Mouse (Mus musculus): ENCODE data around the gene Senp5. TPM values are rescaled to one million over a fixed set of nuclear protein-coding genes. Genes with fewer than 3 reads are reported as not detected.
A peak's percentile ranks its signal among the peaks of the same experiment; 100 is the strongest.

The Senp5 gene
- polyA plus RNA-seq, 1 experiment from 2014 or later = 12.2 TPM

DNA sequence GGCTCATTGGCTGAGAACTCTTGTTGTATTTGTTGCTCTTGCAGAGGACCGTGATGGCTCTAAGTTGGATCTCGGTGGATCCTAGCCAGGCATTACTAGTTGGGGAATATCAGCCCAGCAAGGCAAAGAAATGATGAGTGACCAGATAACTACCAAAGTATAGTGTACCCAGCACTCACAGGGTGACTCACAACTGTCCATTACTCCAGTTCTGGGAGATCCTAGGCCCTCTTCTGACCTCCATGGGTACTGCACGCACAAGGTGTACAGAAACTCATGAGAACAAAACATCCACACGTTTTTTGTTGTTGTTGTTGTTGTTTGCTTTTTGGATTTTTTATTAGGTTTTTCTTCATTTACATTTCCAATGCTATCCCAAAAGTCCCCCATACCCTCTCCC is 66.5 kb downstream of the Senp5 start:
- no peak for ATAC-seq
- WGBS (ENCODE audit: insufficient replicate concordance) = 76% methylated on average over 4 of the region's 4 CpGs
- H3K4me3 ChIP-seq = no peak overlapping the region
- peaks cover 30% of the 10 kb centered on the region for H3K4me1 ChIP-seq
- no peak overlapping the region for H3K27ac ChIP-seq
- H3K36me3 ChIP-seq = no peaks in the 10 kb centered on the region
- no peak overlapping the region for H3K4me2 ChIP-seq
- no peak overlapping the region for H3K9ac ChIP-seq
- peaks cover 64% of the 10 kb centered on the region for H3K27me3 ChIP-seq (replicated peaks)
- peaks cover 4% of the 10 kb centered on the region; the same call in 1 of the 2 replicates for H3K9me3 ChIP-seq (replicated peaks)

DNA sequence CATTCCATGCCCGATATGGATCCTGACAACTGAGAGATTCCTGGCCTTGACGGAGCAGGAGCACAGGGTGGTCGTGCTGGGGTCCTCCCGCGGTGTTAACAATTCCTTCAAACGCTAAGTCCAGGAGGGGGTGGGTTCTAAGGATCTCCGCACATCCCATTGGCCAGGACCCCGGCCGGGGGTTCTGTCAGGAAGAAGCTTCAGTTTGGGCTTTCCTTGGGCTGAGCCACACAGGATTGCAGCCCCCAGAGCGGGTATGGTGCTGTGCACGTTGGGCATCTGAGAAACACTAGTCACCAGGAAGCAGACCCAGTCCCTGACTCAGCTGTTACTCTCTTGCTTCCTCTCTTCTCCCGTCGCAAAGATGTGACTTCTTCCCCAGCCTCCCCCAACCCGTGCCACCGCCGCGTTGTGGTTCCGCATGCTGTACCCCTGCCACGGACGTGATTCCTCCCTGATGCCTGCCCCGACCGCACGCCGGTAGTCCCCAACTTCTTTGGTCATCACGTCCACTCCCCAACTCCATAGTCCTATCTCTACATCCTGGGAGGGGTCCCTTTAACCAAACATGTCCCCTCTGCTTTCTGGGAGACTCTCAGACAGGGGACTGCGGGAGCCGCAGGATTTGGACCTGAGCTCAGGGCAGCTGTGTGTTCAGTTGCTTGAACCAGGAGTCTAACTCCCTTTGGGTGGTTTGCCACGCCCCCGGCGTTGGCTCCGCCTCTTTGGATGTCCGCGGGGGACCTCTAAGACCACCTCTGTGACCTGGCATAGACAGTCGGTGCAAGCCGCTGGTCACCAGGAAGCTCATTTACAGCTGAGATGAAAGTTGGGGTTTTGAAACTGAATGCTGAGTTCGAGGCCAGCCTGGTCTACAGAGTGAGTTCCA is 67.8 kb downstream of the Senp5 start:
- Histone ChIP-seq H3K4me3 (peak overlapping the region; percentile 30), H3K9me3 (replicated peaks) (peaks cover 4% of the 10 kb centered on the region; the same call in 1 of the 2 replicates), H3K4me2 (peak overlapping the region; percentile 52), H3K9ac (no peak overlapping the region), H3K4me1 (peaks cover 21% of the 10 kb centered on the region), H3K27ac (no peak overlapping the region), H3K27me3 (replicated peaks) (peaks cover 77% of the 10 kb centered on the region), H3K36me3 (no peaks in the 10 kb centered on the region)
- no peak for ATAC-seq
- WGBS (ENCODE audit: insufficient replicate concordance) = 4% methylated on average over 36 of the region's 36 CpGs

DNA sequence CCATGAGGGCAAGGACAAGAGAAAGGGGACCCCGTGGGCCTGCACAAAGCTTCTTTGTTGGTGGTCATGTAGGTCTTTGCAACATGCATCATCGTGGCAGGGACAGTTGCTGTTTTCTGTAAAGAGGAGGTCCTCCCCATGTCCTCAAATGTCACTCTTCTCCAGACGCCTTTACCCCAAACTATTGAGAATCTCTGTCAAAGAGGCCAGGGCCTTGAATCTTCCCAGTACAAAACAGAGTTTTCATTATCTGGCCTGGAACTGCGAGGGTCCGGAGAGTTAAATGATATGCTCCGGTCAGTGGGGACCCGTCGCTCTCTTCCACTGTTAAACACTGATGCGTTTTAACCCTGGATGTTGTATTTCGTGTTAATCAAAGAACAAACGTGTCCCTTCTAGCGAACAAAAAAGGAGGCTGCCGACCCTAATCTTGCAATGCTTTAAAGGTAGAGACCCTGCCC is 68.5 kb downstream of the Senp5 start:
- ATAC-seq = no peak
- Histone ChIP-seq H3K27me3 (replicated peaks) (peaks cover 84% of the 10 kb centered on the region), H3K9me3 (replicated peaks) (peaks cover 4% of the 10 kb centered on the region; the same call in 1 of the 2 replicates), H3K4me1 (peaks cover 20% of the 10 kb centered on the region), H3K4me2 (peak overlapping the region; percentile 52), H3K4me3 (no peak overlapping the region), H3K36me3 (no peaks in the 10 kb centered on the region), H3K27ac (no peak overlapping the region), H3K9ac (no peak overlapping the region)
- WGBS (ENCODE audit: insufficient replicate concordance) = 26% methylated on average over 13 of the region's 13 CpGs

DNA sequence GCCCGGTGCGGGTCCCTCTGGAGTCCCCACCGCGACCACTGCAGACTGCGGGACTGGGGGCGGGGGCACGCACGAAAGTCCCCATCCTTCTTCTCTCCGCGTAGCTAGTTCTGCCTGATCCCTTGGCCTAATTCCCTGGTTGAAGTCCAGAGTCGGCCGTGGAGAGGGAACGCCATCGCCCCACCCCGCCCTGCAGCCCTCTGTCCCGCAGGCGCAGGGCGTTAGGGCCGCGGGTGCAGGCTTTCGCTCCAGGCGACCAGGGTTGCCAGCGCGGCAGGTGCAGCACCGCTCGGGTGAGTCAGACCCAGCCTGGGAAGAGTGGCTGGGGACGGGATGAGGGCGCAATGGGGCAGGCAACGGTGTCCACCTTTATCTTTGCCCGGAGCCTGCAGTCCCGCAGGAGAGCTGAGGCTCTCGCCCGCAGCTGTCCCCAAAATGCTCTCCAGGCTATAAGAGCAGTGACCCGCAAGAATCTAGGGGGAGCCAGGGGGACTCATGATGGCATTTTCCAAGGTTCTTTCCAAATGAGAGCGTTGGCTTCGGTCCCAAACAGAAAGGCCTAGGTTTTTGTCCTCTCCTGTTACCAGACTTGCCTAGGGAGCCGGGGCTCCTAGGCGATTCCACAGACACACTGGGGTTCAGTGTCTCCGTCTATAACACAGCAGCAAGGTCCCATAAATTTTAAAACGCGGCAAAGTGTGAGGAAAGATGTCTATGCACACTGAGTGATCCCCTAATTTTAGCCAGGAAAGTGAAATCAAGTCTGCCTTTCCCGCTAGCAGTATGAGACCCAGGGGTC is 69.1 kb downstream of the Senp5 start, which contains the start of gene Pigz:
TSS of gene Pigz (plus strand) at position 101 of the 799 bp plus-strand sequence.
- 10% methylated on average over 42 of the region's 42 CpGs for WGBS (ENCODE audit: insufficient replicate concordance)

DNA sequence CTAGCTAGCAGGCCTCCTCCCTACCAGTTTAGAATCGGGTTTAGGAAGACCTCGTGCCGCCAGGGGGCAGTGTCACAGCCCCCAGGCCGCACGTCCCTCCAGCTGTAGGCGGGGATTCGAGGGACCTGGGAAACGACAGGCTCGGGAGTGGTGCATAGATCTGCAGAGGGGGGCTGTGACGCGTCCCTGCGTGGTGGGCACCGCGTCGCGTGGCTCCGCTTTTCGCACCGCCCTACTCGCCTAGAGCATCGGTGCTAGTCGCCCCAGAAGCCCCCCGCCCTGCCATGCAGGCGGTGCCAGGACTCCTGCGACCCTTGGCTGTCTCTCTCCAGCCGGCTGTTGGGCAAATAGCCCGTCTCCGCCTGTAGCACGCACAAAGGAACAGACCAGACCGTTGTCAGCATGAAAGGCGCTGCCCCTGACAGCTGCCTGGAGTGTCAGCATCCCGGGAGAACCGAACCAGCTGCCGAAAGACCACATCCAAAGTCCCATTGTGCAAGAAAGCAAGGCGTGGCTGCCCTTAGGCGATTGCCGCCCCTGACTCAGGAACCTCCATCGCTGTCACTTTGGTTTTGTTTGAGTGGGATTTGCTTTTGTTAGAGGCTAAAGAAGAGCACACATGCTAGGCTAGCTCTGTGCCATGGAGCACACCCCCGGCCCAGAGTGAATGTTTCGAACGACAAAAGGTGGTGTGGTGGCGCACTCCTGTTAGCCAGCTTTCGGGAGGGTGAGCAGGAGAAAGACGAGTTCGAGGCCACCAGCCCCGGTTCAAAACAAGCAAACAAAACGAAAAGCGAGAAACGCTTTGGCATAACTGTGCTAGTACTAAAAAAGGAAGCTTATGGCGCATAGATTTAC is 70.0 kb downstream of the Senp5 start:
- H3K4me2 ChIP-seq = peak overlapping the region; percentile 82
- no peak overlapping the region for H3K27ac ChIP-seq
- H3K4me1 ChIP-seq = peaks cover 20% of the 10 kb centered on the region
- peak overlapping the region; percentile 54 for H3K4me3 ChIP-seq
- ATAC-seq = peak; percentile 71
- peaks cover 4% of the 10 kb centered on the region; the same call in 1 of the 2 replicates for H3K9me3 ChIP-seq (replicated peaks)
- 2% methylated on average over 50 of the region's 50 CpGs for WGBS (ENCODE audit: insufficient replicate concordance)
- H3K9ac ChIP-seq = peak overlapping the region; percentile 42; the same call in 1 of the 2 replicates
- H3K36me3 ChIP-seq = no peaks in the 10 kb centered on the region
- H3K27me3 ChIP-seq (replicated peaks) = peaks cover 77% of the 10 kb centered on the region

More for the DNA sequence above, 69.1 kb downstream of the Senp5 start, which contains the start of gene Pigz:
- Histone ChIP-seq H3K27me3 (replicated peaks) (peaks cover 79% of the 10 kb centered on the region), H3K36me3 (no peaks in the 10 kb centered on the region), H3K4me1 (peaks cover 20% of the 10 kb centered on the region), H3K4me3 (peak within 1 kb of the TSS; percentile 54), H3K9me3 (replicated peaks) (peaks cover 4% of the 10 kb centered on the region; the same call in 1 of the 2 replicates), H3K27ac (no peak within 1 kb of the TSS), H3K9ac (peak within 1 kb of the TSS; percentile 42; the same call in 1 of the 2 replicates), H3K4me2 (peak within 1 kb of the TSS; percentile 82)
- ATAC-seq = no peak; the same call in 1 of the 2 replicates

DNA sequence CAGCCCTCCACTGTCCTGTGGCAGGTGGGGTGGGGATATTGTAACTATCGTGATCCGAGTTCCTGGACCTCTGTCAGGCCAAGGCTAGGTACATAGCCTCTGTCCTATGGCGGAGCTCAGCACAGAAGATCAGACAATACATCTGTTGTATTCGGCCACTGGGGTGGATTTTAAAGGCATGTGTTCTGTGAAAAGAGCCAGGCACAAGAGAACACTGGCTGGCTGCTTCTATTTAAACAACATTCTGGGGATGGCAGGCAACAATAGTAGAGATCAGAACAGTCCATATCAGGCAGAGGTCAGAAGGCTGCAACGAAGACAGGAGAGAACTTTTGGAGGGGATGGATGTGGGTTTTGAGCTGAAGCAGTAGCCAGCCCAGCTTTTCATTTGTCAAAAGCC is 70.8 kb downstream of the Senp5 start:
- WGBS (ENCODE audit: insufficient replicate concordance) = 59% methylated on average over 5 of the region's 5 CpGs
- Histone ChIP-seq H3K27me3 (replicated peaks) (peaks cover 77% of the 10 kb centered on the region), H3K4me3 (no peak overlapping the region), H3K27ac (no peak overlapping the region), H3K4me1 (peaks cover 20% of the 10 kb centered on the region), H3K9me3 (replicated peaks) (peaks cover 4% of the 10 kb centered on the region; the same call in 1 of the 2 replicates), H3K9ac (no peak overlapping the region), H3K4me2 (no peak overlapping the region), H3K36me3 (no peaks in the 10 kb centered on the region)
- no peak for ATAC-seq

DNA sequence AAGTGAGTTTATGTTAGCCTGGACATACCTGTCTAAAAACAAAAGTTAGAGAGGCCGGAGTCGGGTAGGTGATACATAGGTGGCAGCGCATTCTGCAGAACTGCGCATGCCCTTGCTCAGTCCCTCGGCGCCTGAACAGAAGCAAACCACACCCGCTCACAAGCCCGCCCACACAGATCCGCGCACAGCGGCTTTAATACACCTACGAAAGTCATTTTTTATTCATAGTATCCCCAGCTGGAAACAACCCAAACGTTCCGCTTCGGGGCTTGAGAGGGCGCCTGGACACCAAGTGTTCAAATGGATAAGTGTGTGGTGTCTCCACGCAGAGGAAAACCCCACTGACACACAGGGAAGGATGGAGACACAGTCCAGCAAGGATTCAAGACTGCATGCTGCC is 71.8 kb downstream of the Senp5 start:
- Histone ChIP-seq H3K4me3 (no peak overlapping the region), H3K9me3 (replicated peaks) (peaks cover under 1% of the 10 kb centered on the region; the same call in 1 of the 2 replicates), H3K27ac (no peak overlapping the region), H3K9ac (no peak overlapping the region), H3K27me3 (replicated peaks) (peaks cover 68% of the 10 kb centered on the region), H3K36me3 (no peaks in the 10 kb centered on the region), H3K4me2 (peak overlapping the region; percentile 17; the same call in 1 of the 2 replicates), H3K4me1 (peaks cover 20% of the 10 kb centered on the region)
- 58% methylated on average over 17 of the region's 17 CpGs for WGBS (ENCODE audit: insufficient replicate concordance)
- ATAC-seq = no peak

DNA sequence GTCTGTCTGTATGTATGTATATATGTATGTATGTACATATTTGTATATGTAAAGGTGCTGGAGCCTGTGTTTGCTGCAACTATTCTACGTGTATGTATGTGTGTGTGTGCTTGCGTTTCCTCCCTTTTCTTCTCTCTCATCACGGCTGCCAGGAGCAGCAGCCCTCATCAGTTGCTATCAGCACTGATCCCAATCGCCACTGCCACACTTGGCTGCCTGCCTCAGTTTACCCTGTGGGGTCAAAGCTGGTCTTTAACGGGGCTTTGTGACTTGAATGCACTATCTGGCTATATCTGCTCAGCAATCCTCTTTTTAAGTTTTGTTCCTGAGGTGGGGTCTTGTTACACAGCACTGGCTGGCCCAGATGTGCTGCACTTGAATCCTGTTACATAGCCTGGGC is 75.7 kb downstream of the Senp5 start:
- ATAC-seq = no peak
- Histone ChIP-seq H3K36me3 (no peaks in the 10 kb centered on the region), H3K4me2 (no peak overlapping the region), H3K27me3 (replicated peaks) (peaks cover 32% of the 10 kb centered on the region), H3K9me3 (replicated peaks) (no peaks in the 10 kb centered on the region), H3K9ac (no peak overlapping the region), H3K4me3 (no peak overlapping the region), H3K27ac (no peak overlapping the region), H3K4me1 (no peaks in the 10 kb centered on the region)
- WGBS (ENCODE audit: insufficient replicate concordance) = 71% methylated on average over 4 of the region's 5 CpGs

DNA sequence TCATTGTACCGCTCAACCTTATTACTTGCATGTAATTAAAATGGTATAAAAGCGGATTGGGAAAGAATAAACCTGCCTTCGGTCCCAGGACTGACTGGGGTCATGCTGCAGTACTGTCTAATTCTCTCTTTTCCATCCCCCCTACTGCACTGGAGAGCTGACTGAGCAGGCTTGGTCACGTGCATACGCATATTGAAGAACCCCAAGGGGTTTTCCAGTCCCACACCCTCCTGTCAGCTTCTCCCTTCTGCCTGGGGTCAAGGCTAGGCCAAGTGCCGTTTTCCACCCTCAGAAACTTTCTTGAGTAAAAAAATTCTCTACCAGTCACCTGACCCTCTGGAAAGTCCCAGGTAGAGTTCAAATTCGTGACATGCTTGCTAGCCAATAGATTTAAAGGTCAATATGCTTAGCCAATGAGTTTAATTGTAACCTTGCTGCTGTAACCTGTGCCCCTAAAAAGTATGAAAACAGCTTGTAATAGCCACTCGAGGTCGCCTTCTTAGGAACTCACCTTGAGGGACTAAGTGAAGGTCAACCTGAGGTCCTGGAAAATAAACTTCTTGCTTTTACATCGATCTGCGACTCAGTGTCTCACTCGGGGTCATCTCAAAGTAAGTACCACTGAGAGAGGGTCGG is 76.4 kb downstream of the Senp5 start:
- Histone ChIP-seq H3K36me3 (no peaks in the 10 kb centered on the region), H3K4me2 (no peak overlapping the region), H3K27me3 (replicated peaks) (peaks cover 25% of the 10 kb centered on the region), H3K9me3 (replicated peaks) (no peaks in the 10 kb centered on the region), H3K4me3 (no peak overlapping the region), H3K27ac (no peak overlapping the region), H3K9ac (no peak overlapping the region), H3K4me1 (no peaks in the 10 kb centered on the region)
- no peak for ATAC-seq
- 68% methylated on average over 13 of the region's 13 CpGs for WGBS (ENCODE audit: insufficient replicate concordance)

DNA sequence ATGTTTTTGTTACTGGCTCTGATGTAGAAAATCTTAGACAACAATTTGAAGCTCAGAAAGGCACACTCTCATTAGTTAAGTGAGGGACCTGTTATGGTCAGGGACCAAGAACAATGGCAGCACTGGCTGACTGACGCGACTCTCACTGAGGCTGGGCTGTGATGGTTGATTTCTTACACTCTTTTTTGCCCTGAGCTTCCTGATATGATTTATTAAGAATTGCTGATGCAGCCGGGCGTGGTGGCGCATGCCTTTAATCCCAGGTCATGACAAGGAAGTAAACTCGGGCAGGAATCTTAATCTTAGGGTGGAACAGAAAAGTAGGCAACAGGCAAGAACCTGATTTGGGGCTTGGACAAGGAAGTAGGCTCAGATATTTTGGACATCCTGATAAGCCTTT is 77.0 kb downstream of the Senp5 start:
- H3K36me3 ChIP-seq = no peaks in the 10 kb centered on the region
- no peak overlapping the region for H3K9ac ChIP-seq
- H3K9me3 ChIP-seq (replicated peaks) = no peaks in the 10 kb centered on the region
- no peak for ATAC-seq
- no peak overlapping the region for H3K27ac ChIP-seq
- no peaks in the 10 kb centered on the region for H3K4me1 ChIP-seq
- H3K27me3 ChIP-seq (replicated peaks) = peaks cover 19% of the 10 kb centered on the region
- H3K4me2 ChIP-seq = no peak overlapping the region
- H3K4me3 ChIP-seq = no peak overlapping the region
- WGBS (ENCODE audit: insufficient replicate concordance) = 71% methylated on average over 6 of the region's 6 CpGs

DNA sequence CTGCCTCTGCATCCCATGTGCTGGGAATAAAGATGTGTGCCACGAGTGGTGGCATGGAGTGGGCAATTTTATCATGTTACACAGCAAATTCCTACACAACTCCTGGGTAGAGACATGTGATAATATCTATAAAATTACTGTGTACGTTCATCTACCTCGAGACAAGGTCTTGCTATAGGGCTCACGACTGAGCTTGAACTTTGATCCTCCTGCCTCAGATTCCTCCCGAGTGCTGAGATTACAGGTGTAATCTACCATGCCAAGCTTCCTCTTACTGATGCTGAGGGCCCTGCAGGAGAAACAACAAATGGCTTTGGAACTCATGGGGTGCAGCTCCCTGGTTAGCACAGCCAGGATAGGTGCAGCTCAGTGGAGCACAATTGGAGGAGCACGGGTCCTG is 78.7 kb downstream of the Senp5 start:
- ATAC-seq = no peak
- no peaks in the 10 kb centered on the region for H3K36me3 ChIP-seq
- no peak overlapping the region for H3K9ac ChIP-seq
- no peak overlapping the region for H3K4me2 ChIP-seq
- H3K4me3 ChIP-seq = no peak overlapping the region
- 65% methylated on average over 6 of the region's 6 CpGs for WGBS (ENCODE audit: insufficient replicate concordance)
- no peak overlapping the region for H3K27ac ChIP-seq
- peaks cover 6% of the 10 kb centered on the region; the same call in 1 of the 2 replicates for H3K27me3 ChIP-seq (replicated peaks)
- no peaks in the 10 kb centered on the region for H3K4me1 ChIP-seq
- no peaks in the 10 kb centered on the region for H3K9me3 ChIP-seq (replicated peaks)
